Mouse (Mus musculus) heart, embryonic 14.5 days (tissue): ENCODE results near the gene Aipl1. TPM values are rescaled to one million over a fixed set of nuclear protein-coding genes. Genes with fewer than 3 reads are reported as not detected.

Experiments
- ATAC-seq: fragments of 200-750 bp; cut with Nextera tagmentation; 2 replicates; pipeline ENCODE4 v1.8.0; 2017; ENCODE audit warnings: low read depth, moderate TSS enrichment; ENCODE audit not compliant: insufficient number of reproducible peaks, insufficient read depth, low FRiP score
- H3K27ac ChIP-seq, 2 experiments: fragments of 200-500 bp in 1 of 2; fragments of 300-500 bp in 1 of 2; sonication (generic) in 1 of 2; replicated peaks in 1 of 2; 2 replicates each; pipeline ENCODE4 v1.5.1; 2012 to 2014; ENCODE audit warnings: low read depth in 2 of 2, low read length in 2 of 2, control low read depth in 1 of 2, mild to moderate bottlenecking in 1 of 2, mixed read lengths in 1 of 2; ENCODE audit not compliant: control insufficient read depth in 1 of 2, insufficient read depth in 1 of 2
- H3K27me3 ChIP-seq: fragments of 300-500 bp; sonication (generic); 2 replicates; pipeline ENCODE4 v1.6.1; 2014; ENCODE audit warnings: mild to moderate bottlenecking, low read length, control low read depth; ENCODE audit not compliant: control insufficient read depth, insufficient read depth
- H3K36me3 ChIP-seq: fragments of 300-500 bp; sonication (generic); 2 replicates; pipeline ENCODE4 v1.6.1; 2014; ENCODE audit warnings: mild to moderate bottlenecking, control low read depth, low read length, mixed read lengths; ENCODE audit not compliant: control insufficient read depth, insufficient read depth
- H3K4me1 ChIP-seq, 2 experiments: fragments of 200-500 bp in 1 of 2; fragments of 300-500 bp in 1 of 2; sonication (generic) in 1 of 2; 2 replicates each; pipeline ENCODE4 v1.6.1; 2012 to 2014; ENCODE audit warnings: low read length in 2 of 2, control low read depth in 1 of 2, mixed read lengths in 1 of 2; ENCODE audit not compliant: control insufficient read depth in 2 of 2, insufficient read depth in 2 of 2
- H3K4me2 ChIP-seq: fragments of 300-500 bp; sonication (generic); 2 replicates; pipeline ENCODE4 v1.6.1; 2014; ENCODE audit warnings: mild to moderate bottlenecking, low read length
- H3K4me3 ChIP-seq, 2 experiments: fragments of 200-500 bp in 1 of 2; fragments of 300-500 bp in 1 of 2; sonication (generic) in 1 of 2; 2 replicates each; pipeline ENCODE4 v1.5.1; 2012 to 2014; ENCODE audit warnings: low read length in 2 of 2, mild to moderate bottlenecking in 2 of 2, control low read depth in 1 of 2, low read depth in 1 of 2, moderate library complexity in 1 of 2; ENCODE audit not compliant: control insufficient read depth in 1 of 2, insufficient read depth in 1 of 2
- H3K9ac ChIP-seq: fragments of 300-500 bp; sonication (generic); 2 replicates; pipeline ENCODE4 v1.6.1; 2014; ENCODE audit warnings: mild to moderate bottlenecking, low read length
- H3K9me3 ChIP-seq: fragments of 300-500 bp; sonication (generic); 2 replicates; pipeline ENCODE4 v1.6.1; 2016; ENCODE audit warnings: low read length, control low read depth; ENCODE audit not compliant: control insufficient read depth
- WGBS: fragments of 180-500 bp; shearing (Covaris S2); extraction: QIAGEN DNeasy Blood & Tissue Kit; methylation state at CpG from one replicate; pipeline ENCODE4 v1.1.7; 2014; 5-methylcytosine and 5-hydroxymethylcytosine counted together
- polyA plus RNA-seq: library from polyadenylated mRNA; unstranded; fragments of >200 nt; fragmentation: Nextera tagmentation; extraction: Ambion mirVana; gene quantifications from 2 replicates; pipeline ENCODE4 v1.2.1, GENCODE M21; 2014

Gene Aipl1
- polyA plus RNA-seq, 1 experiment from 2014 or later = 0.36 TPM

DNA sequence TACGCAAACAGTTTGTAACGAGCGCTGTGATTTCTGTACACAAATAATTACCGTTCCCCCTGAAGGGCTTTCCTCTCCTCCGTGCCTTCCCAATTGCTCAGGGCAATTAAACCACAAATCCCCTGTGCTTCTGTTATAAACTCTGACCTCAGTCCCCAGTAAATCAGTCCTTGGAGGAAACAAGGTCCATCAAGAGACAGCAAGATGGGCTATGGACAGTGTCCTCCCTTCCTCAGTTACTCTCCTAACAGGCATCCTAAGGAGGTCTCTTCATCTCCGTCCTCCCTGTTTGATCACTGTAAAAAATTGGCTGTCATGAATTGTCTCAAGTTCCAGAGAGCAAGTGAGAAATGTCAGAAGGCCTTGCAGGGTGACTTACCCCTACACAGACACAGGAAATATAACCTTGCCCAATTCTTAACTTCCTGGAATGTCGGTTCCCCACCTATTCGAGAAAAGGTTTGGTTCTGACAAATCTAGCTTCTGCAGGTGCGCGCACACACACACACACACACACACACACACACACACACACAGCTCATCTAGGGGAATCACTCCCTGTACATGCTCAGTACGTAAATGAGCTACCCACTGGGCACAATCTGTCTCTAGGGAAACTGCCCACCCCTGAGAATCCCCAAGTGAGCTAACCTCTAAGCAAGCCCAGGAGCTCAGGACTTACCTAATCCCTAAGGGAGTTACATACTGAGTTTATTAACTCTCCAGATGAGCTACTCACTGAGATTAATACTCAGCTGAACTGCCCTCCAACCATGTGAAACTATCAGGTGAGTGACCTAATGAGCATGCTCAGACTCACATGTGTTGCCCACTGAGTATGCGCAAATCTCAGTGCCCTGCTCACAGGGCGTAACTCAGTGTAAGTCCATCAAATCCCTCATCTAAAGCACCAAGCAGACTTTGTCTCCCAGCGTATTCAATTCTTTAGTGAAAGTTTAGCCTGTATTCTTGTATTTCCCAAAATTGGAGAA, 49.9 kb downstream of the Aipl1 start:
- ATAC-seq = no peak
- H3K4me3 ChIP-seq = no peak overlapping the region

DNA sequence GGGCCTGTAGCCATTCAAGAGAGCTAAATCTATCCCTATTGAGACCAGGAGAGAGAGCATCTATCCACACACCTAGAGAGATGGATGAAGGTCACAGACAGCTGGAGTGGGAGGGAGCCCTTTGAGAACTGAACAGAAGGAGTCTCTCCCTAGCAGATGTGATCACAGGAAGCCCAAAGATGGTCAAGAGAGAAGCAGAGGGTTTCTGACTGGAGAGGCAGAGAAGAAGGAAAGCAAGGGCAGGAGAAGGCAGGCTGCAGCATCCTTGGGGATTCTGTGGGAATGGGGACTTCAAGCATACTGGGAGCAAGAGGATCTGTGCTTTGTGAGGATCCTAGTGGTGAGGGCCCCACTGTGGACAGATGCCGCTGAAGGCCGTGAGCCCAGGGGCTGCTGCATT, 51.5 kb downstream of the Aipl1 start:
- ATAC-seq = no peak
- Histone ChIP-seq H3K9me3 (no peaks in the 10 kb centered on the region), H3K4me3 (no peak overlapping the region), H3K4me1 (no peaks in the 10 kb centered on the region), H3K27me3 (no peaks in the 10 kb centered on the region), H3K4me2 (no peak overlapping the region), H3K9ac (no peak overlapping the region), H3K36me3 (no peaks in the 10 kb centered on the region), H3K27ac (no peak overlapping the region)
- WGBS = 71% methylated on average over 2 of the region's 2 CpGs

More for the DNA sequence above, 49.9 kb downstream of the Aipl1 start:
- Histone ChIP-seq H3K9me3 (no peaks in the 10 kb centered on the region), H3K4me1 (no peaks in the 10 kb centered on the region), H3K27me3 (no peaks in the 10 kb centered on the region), H3K27ac (no peak overlapping the region), H3K36me3 (no peaks in the 10 kb centered on the region), H3K9ac (no peak overlapping the region), H3K4me2 (no peak overlapping the region)
- 80% methylated on average over 14 of the region's 14 CpGs for WGBS

- H3K9ac ChIP-seq = no peak overlapping the region
- no peak overlapping the region for H3K27ac ChIP-seq
- H3K4me3 ChIP-seq = no peak overlapping the region
- ATAC-seq = no peak
- H3K4me2 ChIP-seq = no peak overlapping the region
- no peaks in the 10 kb centered on the region for H3K9me3 ChIP-seq
- no peaks in the 10 kb centered on the region for H3K27me3 ChIP-seq
- WGBS = 50% methylated on average over 4 of the region's 4 CpGs
- H3K4me1 ChIP-seq = no peaks in the 10 kb centered on the region
- no peaks in the 10 kb centered on the region for H3K36me3 ChIP-seq
These were observed 52.1 kb downstream of the Aipl1 start for GRCm38 (mm10) chr11:71985101-71985711.

GRCm38 (mm10) chr11:71984093-71984492, 53.2 kb downstream of the Aipl1 start:
- no peak for ATAC-seq
- WGBS = 60% methylated on average over 2 of the region's 2 CpGs

More at GRCm38 (mm10) chr11:71984093-71984492, 53.2 kb downstream of the Aipl1 start:
- H3K4me3 ChIP-seq = no peak overlapping the region
- no peaks in the 10 kb centered on the region for H3K9me3 ChIP-seq
- H3K27me3 ChIP-seq = no peaks in the 10 kb centered on the region
- H3K4me2 ChIP-seq = no peak overlapping the region
- H3K9ac ChIP-seq = no peak overlapping the region
- H3K36me3 ChIP-seq = no peaks in the 10 kb centered on the region
- H3K27ac ChIP-seq = no peak overlapping the region
- no peaks in the 10 kb centered on the region for H3K4me1 ChIP-seq

Other genes starting within 250 kb of the Aipl1 start
- gene Pimreg, start 4.5 kb upstream of the Aipl1 start, polyA plus RNA-seq = 76.4 and 76.9 TPM in 2 replicates
- 0.26 and 0.39 TPM in 2 replicates for gene Pitpnm3, start 98.3 kb upstream of the Aipl1 start, polyA plus RNA-seq
- not detected in 2 replicates for gene Gm43951, start 169.3 kb upstream of the Aipl1 start, polyA plus RNA-seq
- 6.1 and 6.5 TPM in 2 replicates for gene 4933427D14Rik, start 169.9 kb upstream of the Aipl1 start, polyA plus RNA-seq
- gene Txndc17, start 170.0 kb upstream of the Aipl1 start, polyA plus RNA-seq = 161 and 177 TPM in 2 replicates
- 29.9 and 33.2 TPM in 2 replicates for gene Med31, start 178.1 kb upstream of the Aipl1 start, polyA plus RNA-seq
- 0.19 and 0.34 TPM in 2 replicates for gene Slc13a5, start 229.7 kb upstream of the Aipl1 start, polyA plus RNA-seq